Mouse (Mus musculus) CD4-positive helper T cell, adult 2 months (primary cell): ENCODE data around the gene Epop.
A peak's percentile ranks its signal among the peaks of the same experiment; 100 is the strongest.

Experiments
- DNase-seq: peaks from one replicate; pipeline ENCODE4 v3.0.0-alpha.2; 2012; ENCODE audit warnings: low read depth, missing footprints, low spot score

The Epop gene

GRCm38 (mm10) chr11:97628568-97629518 is 659 bp downstream of the Epop start:
- DNase-seq: peak; percentile 53

DNA sequence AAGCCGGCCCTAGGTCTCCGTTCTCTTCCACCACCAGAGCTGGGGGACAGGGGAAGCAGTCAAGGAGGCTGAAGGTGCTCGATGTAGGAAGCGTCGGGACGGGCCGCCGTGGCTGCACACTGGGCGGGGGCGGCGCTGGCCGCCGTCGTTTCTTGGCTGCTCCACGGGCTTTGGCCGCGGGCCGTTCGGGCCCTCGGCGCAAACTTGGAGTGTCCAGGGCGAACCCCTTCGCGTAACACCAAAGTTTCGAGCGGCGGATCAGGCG is 1.3 kb downstream of the Epop start:
- no peak for DNase-seq

DNA sequence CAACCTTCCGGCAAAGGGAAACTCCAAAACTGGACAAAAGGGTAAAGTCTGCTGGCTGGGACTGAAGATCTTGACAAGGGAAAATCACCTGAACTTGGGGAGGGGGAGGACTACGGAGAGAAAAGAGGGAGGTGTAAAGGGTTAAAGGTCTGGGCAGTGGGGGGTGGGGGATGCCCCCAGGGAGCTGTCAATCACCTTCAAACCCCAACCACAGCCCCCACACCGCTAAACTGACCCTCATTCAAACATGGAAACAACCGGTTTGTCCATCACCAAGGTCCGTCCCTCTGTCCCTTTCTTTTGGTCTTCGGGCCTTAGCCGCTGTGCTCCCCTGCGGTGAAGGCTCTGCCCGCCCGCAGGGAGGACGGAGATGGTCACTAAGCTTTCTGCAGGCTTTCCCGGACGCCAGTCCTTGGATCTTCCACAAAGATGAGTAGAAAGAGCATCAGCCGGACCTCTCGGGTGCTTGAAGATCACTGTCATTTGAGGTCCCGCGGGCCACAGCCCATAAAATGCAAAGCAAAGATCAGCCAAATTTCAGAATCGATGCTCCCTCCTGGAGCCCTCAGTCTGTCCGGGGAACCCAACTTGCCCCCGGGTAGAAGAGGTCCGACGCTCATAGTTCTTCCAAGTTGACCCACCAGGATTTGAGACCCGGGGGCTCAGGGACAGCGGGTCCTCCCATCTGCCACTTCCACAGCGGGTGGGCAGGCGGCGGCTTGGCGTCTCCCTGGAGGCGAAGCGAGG is 1.8 kb downstream of the Epop start:
- no peak for DNase-seq

DNA sequence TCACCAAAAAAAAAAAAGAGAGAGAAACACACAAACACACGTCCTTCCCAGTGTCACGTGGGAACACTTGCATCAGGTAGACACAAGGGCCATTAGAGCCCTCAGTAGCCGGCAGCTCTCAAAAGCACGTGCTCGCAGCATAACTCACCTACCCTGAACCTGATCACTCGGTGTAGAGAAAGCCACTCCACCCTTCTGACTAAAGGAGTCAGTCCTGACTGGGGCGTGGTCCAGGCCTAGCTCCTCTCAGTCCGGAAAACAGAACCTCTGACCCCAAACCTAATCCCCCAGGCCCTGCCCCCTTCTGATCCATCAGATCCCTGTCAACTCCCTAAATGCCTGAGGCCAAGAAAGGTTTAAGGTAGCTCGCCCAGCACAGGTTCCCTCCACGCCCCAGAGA is 2.7 kb downstream of the Epop start:
- no peak for DNase-seq

DNA sequence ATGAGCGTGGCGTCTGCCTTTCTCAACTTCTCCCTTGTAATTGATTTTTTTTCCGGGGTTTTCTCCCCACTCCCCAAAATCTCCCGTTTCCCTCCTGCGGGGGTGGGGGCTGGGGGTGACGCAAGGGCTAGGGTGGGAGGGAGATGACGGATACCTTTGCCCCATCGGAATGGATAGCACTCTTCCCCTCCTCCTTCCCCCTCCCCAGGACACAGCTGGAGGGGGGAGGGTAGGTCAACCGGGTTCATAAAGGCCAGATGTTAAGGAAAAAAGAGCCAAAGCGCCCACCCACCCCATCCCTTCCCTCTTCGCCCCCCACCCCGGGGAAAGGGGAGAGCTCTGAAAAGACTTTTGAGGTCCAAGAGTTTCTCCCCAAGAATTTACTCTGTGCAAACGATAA is 3.1 kb downstream of the Epop start:
- DNase-seq: no peak

DNA sequence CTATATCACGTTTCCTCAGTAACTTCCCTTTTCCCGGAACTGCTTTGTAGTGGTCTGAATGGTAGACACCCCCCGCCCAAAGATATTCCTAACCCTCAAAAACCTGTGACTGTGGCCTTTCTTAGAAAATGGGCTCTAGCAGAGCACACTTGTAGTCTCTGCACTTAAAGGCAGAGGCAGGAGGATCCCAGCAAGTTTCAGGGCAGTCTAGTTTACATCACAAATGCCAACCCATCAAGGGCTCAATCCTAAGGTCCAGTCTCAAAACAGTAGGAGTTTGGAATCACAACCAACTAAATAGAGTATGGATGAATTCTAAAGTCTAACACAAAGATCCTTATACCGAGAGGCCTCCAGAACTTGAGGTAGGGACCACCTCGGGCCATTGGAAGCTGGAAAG is 4.0 kb downstream of the Epop start:
- DNase-seq: no peak

- DNase-seq: no peak
These were observed 6.3 kb downstream of the Epop start for GRCm38 (mm10) chr11:97623166-97623565.

- DNase-seq: peak; percentile 69
These were observed 7.1 kb downstream of the Epop start for GRCm38 (mm10) chr11:97622440-97622839.

- no peak for DNase-seq
These were observed 10.1 kb downstream of the Epop start for GRCm38 (mm10) chr11:97619391-97619795.

DNA sequence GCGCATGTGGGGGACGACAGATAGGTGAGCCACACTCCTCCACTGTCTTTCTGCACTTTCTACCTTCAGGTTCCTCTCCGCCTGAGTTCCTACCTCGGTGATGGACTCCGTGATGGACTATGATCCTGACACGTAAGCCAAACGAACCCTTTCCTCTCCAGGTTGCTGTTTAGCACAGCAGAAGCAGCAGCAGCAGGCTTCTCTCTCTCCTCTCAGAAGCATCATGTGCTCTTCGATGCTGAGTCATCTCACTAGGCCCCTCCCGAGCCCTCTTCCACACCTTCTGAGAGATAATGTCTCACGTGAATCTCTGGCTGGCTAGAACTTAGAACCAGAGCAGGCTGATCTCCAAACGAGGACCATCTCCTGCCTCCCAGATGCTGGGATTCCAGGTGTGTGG is 11.1 kb downstream of the Epop start:
- no peak for DNase-seq

DNA sequence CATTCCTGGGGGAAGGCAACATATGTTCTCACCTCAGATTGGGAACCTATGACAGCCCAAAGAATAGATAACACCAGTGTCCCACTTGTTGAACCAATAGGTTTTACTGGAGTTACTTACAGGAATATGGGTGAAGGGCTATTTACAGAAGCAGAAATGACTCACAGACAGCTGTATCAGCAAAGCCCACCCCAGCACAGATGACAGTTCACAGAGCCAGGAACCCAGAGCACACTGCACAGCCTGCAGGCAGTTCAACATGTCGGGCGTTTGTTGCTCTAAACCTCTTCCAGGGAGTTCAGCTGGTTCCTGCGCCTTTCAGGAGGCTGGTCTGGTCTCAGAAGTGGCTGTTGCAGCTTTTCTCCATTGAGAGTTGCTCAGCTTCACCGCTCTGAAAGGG is 14.2 kb downstream of the Epop start:
- DNase-seq: no peak

- DNase-seq: no peak
These were observed 18.4 kb downstream of the Epop start for GRCm38 (mm10) chr11:97611076-97611475.

DNA sequence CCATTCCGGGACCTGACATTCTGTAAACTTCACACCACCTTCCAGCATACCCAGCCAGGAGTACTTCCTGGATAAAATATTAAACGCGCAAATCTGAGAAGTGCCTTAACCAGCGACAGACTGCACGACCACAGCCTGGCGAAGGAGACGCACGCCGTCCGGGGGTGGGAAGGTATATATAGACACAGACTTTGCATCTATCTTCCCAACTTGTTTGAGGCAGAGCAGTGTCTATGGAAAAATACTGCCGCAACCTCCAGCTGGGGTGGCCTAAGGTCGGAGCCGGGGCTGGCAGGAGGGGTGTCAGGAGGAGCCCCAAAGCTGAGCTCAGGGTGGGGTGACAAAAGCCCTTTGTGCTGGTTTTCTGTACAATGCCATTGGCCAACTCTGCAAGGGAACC is 19.8 kb downstream of the Epop start:
- no peak for DNase-seq

- no peak for DNase-seq
These were observed 20.6 kb downstream of the Epop start for GRCm38 (mm10) chr11:97608933-97609332.

DNA sequence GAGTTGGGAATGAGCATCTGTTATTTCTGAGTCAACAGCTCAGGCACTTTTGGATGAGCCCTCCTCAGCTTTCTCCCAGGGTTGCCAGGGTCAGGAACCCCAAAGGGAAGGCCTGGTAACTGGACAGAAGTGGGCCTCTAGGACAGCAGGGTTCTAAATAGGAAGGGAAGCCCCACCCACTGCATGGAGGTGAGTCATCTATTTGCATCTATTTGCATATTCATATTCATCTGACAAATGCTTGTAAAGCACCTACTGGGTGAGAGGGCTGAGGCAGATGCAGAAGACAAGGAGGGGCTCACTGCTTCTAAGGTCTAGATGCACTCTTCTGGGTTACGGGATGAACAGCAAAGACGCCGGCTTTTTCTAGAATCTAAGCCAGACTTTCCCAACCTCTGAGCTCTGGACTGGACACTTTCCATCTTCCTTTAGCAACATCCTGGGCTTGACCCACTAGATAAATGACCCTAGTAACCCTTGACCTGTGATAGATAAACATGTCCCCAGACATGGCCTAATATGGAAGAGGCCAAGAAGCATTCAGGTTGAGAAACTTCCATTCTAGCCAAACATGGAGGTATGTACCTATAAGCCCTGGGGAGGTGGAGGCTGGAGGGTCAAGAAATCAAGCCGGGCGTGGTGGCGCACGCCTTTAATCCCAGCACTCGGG is 22.3 kb downstream of the Epop start:
- DNase-seq: no peak

DNA sequence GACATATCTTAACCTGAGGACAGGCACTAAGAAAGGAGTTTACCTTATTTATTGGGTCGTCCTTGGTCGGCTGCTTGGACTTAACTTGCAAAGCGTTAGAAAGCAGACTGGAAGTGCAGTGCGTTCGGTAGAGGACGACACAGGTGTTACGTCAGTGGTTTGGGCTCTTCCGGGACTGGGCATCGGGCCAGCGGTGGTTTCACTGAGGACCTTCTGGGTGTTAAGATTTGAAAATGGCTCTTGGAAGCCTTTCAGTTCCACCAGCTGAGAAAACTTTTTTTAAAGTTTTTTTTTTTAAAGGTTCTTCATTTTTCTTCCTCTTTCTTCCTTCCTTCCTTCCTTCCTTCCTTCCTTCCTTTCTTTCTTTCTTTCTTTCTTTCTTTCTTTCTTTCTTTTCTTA is 25.6 kb downstream of the Epop start:
- no peak for DNase-seq

DNA sequence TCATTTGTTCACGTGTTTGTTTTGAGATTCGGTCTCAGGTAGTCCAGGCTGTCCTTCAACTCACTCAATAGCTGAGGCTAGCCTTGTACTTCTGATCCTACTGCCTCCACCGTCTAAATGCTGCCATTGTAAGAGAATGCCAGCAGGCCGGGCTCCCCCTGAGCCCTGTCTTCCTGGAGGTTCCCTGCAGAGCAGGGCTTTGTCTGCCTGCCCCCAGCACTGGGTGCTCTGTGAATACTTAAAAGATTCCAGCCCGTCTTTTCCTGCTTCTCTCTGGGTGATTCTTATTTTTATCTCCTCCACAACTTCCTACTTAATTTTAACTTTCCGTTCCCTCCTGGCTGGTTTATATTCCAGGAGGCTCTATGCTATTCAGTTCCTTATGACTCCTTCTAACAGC is 27.3 kb downstream of the Epop start:
- no peak for DNase-seq

GRCm38 (mm10) chr11:97599104-97599503 is 30.4 kb downstream of the Epop start:
- DNase-seq: no peak

- DNase-seq: no peak
These were observed 31.4 kb downstream of the Epop start for GRCm38 (mm10) chr11:97597945-97598691.

DNA sequence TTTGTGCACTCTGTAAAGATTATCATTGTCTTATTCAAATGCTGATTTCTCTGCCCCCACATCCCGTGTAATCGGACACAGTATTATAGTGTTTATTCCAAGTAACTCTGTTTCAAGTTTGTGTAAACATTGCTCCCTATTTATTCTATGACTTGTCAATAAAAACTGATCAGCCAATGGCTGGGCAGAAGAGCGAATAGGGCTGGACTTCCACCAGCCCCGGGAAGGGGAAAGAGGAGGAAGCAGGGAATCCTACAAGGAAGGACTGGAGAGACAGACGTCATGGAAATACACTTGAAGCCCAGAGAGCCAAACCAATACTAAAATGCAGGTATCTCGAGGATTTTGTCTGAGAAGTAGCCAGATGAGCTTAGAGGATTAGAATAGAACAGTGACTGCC is 35.4 kb downstream of the Epop start:
- DNase-seq: no peak

DNA sequence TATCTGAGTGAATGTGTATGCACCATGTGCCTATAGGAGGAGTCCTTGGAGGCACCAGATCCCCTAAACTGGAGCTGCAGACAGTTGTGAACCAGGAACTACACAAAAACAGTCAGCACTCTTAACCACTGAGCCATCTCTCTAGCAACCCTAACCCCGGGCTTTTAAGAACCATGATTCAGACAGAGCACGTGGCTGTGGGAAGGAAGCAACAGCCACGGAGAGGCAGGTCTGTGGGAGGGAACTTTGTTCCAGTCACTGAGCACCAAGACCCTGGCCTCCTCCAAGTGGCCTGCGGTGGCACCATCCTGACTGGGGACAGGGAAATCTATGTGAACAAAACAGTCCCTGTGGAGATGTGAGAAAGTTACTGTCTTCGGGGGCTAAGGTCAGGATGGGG is 37.6 kb downstream of the Epop start:
- no peak for DNase-seq
